Mouse (Mus musculus) liver (tissue): ENCODE measurements around the gene Vmn1r46.
"Not testable (repeated sequence)": the region's sequence is repeated elsewhere in the genome, so short reads cannot be mapped to it uniquely, and the experiment has no call there.

Experiments used
- DNase-seq: peaks from one replicate; pipeline ENCODE4 v3.0.0-alpha.2; 2020; ENCODE audit warnings: mixed read lengths

Gene Vmn1r46

DNA sequence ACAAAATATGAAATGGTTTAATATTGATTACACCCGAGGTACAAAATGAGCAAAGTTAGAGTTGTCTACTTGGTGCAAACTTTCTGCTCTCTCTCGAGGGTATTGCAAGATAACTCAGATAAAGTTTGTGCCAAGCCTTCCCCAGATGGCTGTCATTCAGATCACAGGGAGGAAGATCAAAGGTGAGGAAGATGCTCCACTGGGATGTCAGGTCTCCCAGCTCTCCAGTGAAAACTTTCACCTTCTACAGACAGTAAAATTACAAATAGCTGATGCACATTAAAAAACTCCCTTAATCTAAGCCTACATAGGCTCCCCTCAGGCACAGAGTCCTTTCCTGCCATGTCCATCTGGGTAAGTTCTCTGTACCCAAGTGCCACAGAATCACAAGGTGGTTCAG lies at the start of gene Vmn1r46:
TSS of gene Vmn1r46 (plus strand) at position 301 of the 400 bp plus-strand sequence.
- no peak for DNase-seq

DNA sequence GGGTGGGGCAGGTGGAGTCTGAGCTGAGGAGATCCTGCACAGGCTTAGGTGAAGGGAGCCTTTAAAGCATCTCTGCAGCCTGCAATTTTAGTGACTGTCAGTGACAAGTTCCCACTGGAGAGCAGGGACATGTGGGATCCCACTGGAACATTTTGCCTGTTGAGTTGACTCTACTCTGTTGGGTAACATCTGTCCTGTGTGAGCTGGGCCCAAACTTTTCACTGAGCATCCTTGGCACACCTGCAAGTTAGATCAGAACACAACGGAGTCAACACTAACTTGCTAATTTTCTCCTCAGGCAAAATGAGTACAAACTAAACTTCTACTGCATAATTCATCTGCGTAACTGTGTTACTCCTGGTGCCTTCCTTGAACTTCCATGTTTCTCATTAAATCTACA lies 28.6 kb upstream of the Vmn1r46 start, which contains the start of gene Vmn1r45:
TSS of gene Vmn1r45 (minus strand) at position 101 of the 400 bp plus-strand sequence.
- DNase-seq: not testable (repeated sequence)

DNA sequence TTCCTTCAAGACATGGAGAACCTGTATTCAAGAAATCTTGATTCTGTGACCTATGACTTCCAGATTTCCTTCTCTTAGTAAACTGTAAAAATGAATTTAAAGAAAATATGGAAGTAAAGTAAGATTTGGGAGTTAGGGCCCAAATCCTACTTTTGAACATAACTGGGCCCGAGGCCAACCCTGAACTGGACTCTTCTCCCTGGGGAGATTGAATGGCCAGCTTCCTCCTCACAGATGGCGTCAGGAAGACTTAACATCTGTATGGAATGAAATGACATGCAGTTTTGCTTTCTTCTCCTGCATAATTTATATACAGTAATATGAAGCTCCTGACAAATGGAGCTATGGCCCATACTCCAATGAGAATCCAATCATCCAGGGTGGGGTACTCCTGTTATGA lies 28.2 kb upstream of the Vmn1r46 start:
- DNase-seq: no peak

DNA sequence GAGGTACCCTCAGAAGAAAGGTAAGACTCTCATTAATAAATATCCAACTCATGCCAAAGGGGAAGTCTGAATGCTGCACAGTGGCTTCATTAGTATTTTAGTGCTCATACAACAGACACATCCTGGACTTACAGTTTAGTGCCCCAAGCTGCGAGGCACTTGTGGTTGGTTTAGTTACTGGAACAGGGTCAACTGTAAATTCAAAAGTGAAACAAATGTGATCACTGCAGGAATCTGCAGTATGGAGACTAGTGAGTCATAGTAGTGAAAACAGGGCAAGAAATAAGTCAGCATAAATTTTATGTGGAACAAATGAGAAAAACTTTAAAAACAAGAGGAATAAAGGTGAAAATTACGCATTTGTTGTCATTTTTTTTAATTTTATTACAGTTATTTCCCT lies 15.6 kb upstream of the Vmn1r46 start:
- DNase-seq: no peak

DNA sequence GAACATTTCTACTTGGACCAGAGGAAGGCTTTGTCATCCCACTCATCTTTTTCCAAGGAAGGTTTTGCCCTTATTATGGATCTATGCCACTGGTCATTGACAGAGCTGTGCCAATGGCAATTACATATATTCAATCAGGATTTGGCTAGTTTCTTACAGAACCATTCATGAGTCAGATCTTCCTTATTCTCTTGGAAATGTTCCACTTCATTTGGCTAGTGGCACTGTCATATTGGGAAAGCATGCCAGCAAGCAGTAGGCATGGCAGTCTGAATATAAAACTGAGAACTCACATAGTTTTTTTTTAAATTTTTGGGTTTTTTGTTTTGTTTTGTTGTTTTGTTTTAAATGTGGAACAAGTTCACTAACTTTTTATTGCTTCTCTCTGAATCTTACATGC lies 2.8 kb upstream of the Vmn1r46 start:
- DNase-seq: no peak

DNA sequence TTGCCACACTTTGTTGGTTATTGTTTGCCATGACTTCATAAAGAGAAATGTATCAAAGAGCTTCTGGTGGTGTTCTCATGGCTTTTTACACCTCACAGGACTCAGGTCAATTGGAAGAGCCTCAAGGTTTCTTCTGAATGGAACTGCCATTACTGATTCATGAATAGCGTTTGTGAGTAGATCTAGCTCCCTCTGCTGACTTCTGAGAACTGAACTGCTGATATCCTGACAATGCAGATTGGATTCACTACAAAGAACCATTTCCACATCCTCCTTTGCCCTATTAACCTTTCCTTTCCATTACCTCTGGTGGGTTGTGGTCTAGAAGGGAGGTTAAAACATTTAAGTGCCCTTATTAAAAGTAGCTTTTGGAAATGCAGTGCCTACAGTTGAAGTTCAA lies 16.9 kb downstream of the Vmn1r46 start:
- no peak for DNase-seq

DNA sequence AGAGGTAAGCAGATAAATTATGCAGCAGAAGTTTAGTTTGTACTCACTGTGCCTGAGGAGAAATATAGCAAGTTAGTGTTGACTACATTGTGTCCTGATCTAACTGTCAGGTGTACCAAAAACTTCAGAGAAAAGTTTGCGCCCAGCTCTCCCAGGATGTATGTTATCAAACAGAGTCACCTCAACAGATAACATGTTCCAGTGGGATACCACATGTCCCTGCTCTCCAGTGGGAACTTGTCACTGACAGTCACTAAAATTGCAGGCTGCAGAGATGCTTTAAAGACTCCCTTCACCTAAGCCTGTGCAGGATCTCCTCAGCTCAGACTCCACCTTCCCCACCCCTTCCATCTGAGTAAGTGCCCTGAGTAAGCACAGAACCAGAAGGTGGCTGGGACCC lies 46.7 kb downstream of the Vmn1r46 start, which contains the start of gene Vmn1r47:
TSS of gene Vmn1r47 (plus strand) at position 301 of the 400 bp plus-strand sequence.
- not testable (repeated sequence) for DNase-seq
